Mouse (Mus musculus): ENCODE results near the gene Rhof. TPM values are rescaled to one million over a fixed set of nuclear protein-coding genes. Genes with fewer than 3 reads are reported as not detected.

Gene Rhof
- polyA plus RNA-seq, 1 experiment from 2014 or later = 3.2 TPM

DNA sequence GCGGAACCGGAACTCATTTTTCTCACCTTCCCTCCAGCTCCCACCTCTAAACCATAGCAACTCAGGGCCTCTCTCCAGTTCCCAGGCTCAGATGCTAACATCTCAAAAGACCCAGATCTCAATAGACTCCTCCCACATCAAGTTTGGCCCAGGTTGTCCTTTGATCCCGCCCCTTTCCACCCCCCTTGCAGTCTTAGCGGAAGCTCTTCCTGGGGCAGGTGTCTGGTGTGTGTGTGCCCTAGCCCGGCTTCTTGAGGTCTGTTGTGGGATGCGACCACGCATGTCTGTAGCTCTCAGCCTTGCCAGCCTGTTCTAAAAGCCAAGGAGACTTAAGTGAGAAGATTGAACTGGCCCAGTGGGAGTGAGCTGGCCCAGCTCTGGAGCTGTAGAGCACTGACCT lies 18.1 kb upstream of the Rhof start:
- Histone ChIP-seq H3K27ac (0 out of 2 replicates have a peak overlapping the region, but pooled peaks have one; percentile 47), H3K4me3 (replicated peaks; ENCODE audit: low read depth, low read length) (peak overlapping the region; percentile 21), H3K4me2 (ENCODE audit: low read length) (peak overlapping the region; percentile 56), H3K4me1 (replicated peaks; ENCODE audit: insufficient read depth, low read length) (peaks cover 27% of the 10 kb centered on the region), H3K9me3 (replicated peaks; ENCODE audit: low read length) (no peaks in the 10 kb centered on the region), H3K27me3 (ENCODE audit: insufficient read depth, low read length) (no peaks in the 10 kb centered on the region), H3K9ac (ENCODE audit: low read depth, low read length) (no peak overlapping the region), H3K36me3 (ENCODE audit: insufficient read depth, low read length) (peaks cover 63% of the 10 kb centered on the region)
- ATAC-seq (replicated peaks; ENCODE audit: low FRiP score, low read depth) = no peak
- 13% methylated on average over 7 of the region's 7 CpGs for WGBS
- no peak for DNase-seq (ENCODE audit: low spot score)
- no peak for TF ChIP-seq CTCF (IDR thresholded peaks at IDR 0.05; ENCODE audit: low read depth)

DNA sequence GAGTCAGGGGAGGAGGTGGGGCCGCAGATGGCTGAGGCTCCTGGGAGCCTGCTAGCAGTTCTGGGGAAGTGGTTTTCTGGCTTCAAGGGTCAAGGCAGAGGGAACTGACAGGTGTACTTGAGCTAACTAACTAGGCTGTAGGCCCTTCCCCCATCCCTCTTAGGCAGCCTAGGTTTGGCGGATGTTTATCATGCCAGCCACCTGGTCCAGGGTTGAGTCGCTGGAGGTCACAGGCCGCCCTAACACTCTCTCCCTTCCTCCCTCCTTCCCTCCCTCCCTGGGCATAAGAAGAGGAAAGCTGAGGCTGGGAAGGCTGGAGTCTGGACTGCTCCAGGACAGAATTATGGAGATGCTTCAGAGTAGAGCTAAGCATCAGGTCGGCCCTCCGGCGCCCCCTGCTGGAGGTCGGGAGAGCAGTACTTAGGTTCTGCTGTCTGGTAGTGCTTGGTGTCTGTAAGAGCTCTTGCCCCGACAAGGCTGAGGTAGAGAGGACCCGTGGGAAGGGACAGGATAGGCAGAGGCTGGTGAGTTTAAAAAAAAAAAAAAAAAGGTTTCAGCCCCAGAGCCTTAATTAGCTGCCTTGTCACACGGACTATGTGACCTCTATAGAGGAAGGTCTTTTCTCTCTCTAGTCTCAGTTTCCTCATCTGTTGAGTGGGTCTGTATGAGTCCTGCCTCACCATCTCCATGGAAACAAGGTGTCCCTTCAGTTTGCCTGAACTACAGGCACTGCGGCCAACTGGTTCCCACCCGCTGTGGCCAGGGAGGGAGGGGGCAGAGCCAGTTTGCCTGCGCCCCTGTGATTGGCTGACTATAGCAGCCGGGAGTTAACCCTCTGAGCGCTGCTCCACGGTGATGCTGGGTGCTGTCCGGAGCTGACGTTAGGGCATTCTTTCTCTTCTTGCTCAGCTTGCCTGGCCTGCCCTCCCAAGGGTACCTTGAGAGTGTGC lies 17.2 kb upstream of the Rhof start:
- Histone ChIP-seq H3K9me3 (replicated peaks; ENCODE audit: low read length) (no peaks in the 10 kb centered on the region), H3K27ac (peak overlapping the region; percentile 50), H3K4me3 (replicated peaks; ENCODE audit: low read depth, low read length) (peak overlapping the region; percentile 21), H3K4me2 (ENCODE audit: low read length) (peak overlapping the region; percentile 56), H3K36me3 (ENCODE audit: insufficient read depth, low read length) (peaks cover 63% of the 10 kb centered on the region), H3K4me1 (replicated peaks; ENCODE audit: insufficient read depth, low read length) (peaks cover 35% of the 10 kb centered on the region), H3K27me3 (ENCODE audit: insufficient read depth, low read length) (no peaks in the 10 kb centered on the region), H3K9ac (ENCODE audit: low read depth, low read length) (peak overlapping the region; percentile 15; the same call in 1 of the 2 replicates)
- WGBS = 4% methylated on average over 19 of the region's 19 CpGs
- DNase-seq (ENCODE audit: low spot score) = peak; percentile 95
- peak; percentile 93 for TF ChIP-seq CTCF (IDR thresholded peaks at IDR 0.05; ENCODE audit: low read depth)
- ATAC-seq (replicated peaks; ENCODE audit: low FRiP score, low read depth) = peak; percentile 78

GRCm38 (mm10) chr5:123148073-123148722 lies 15.7 kb upstream of the Rhof start:
- Histone ChIP-seq H3K4me1 (replicated peaks; ENCODE audit: insufficient read depth, low read length) (peaks cover 43% of the 10 kb centered on the region), H3K4me2 (ENCODE audit: low read length) (no peak overlapping the region), H3K36me3 (ENCODE audit: insufficient read depth, low read length) (peaks cover 51% of the 10 kb centered on the region), H3K27me3 (ENCODE audit: insufficient read depth, low read length) (no peaks in the 10 kb centered on the region), H3K27ac (no peak overlapping the region), H3K9ac (ENCODE audit: low read depth, low read length) (no peak overlapping the region), H3K9me3 (replicated peaks; ENCODE audit: low read length) (no peaks in the 10 kb centered on the region), H3K4me3 (replicated peaks; ENCODE audit: low read depth, low read length) (no peak overlapping the region)
- WGBS = 86% methylated on average over 25 of the region's 25 CpGs
- TF ChIP-seq CTCF (IDR thresholded peaks at IDR 0.05; ENCODE audit: low read depth) = no peak
- ATAC-seq (replicated peaks; ENCODE audit: low FRiP score, low read depth) (no peak), DNase-seq (ENCODE audit: low spot score) (no peak)

GRCm38 (mm10) chr5:123147569-123147968 lies 15.1 kb upstream of the Rhof start:
- H3K27me3 ChIP-seq (ENCODE audit: insufficient read depth, low read length) = no peaks in the 10 kb centered on the region
- DNase-seq (ENCODE audit: low spot score) (no peak), ATAC-seq (replicated peaks; ENCODE audit: low FRiP score, low read depth) (no peak)
- H3K4me1 ChIP-seq (replicated peaks; ENCODE audit: insufficient read depth, low read length) = peaks cover 43% of the 10 kb centered on the region
- 87% methylated on average over 17 of the region's 17 CpGs for WGBS
- H3K9me3 ChIP-seq (replicated peaks; ENCODE audit: low read length) = no peaks in the 10 kb centered on the region
- no peak for TF ChIP-seq CTCF (IDR thresholded peaks at IDR 0.05; ENCODE audit: low read depth)
- H3K36me3 ChIP-seq (ENCODE audit: insufficient read depth, low read length) = peaks cover 44% of the 10 kb centered on the region
- H3K9ac ChIP-seq (ENCODE audit: low read depth, low read length) = no peak overlapping the region
- no peak overlapping the region for H3K27ac ChIP-seq
- H3K4me2 ChIP-seq (ENCODE audit: low read length) = no peak overlapping the region
- H3K4me3 ChIP-seq (replicated peaks; ENCODE audit: low read depth, low read length) = no peak overlapping the region

GRCm38 (mm10) chr5:123146357-123146756 lies 13.9 kb upstream of the Rhof start:
- Histone ChIP-seq H3K4me3 (replicated peaks; ENCODE audit: low read depth, low read length) (no peak overlapping the region), H3K9me3 (replicated peaks; ENCODE audit: low read length) (no peaks in the 10 kb centered on the region), H3K4me1 (replicated peaks; ENCODE audit: insufficient read depth, low read length) (peaks cover 40% of the 10 kb centered on the region), H3K27ac (no peak overlapping the region), H3K27me3 (ENCODE audit: insufficient read depth, low read length) (no peaks in the 10 kb centered on the region), H3K36me3 (ENCODE audit: insufficient read depth, low read length) (peaks cover 34% of the 10 kb centered on the region), H3K4me2 (ENCODE audit: low read length) (no peak overlapping the region), H3K9ac (ENCODE audit: low read depth, low read length) (no peak overlapping the region)
- TF ChIP-seq CTCF (IDR thresholded peaks at IDR 0.05; ENCODE audit: low read depth) = no peak
- WGBS = 88% methylated on average over 11 of the region's 11 CpGs
- DNase-seq (ENCODE audit: low spot score) = no peak
- ATAC-seq (replicated peaks; ENCODE audit: low FRiP score, low read depth) = no peak
